Mouse (Mus musculus): ENCODE measurements around the gene Folr2. TPM values are rescaled to one million over a fixed set of nuclear protein-coding genes. Genes with fewer than 3 reads are reported as not detected.

Folr2 gene
- polyA plus RNA-seq, 1 experiment = 1.4 TPM

- no peak for DNase-seq (ENCODE audit: low read depth in 1 of 2, low spot score in 2 of 2)
- Histone ChIP-seq H3K27ac (ENCODE audit: insufficient read depth, low read length) (no peak overlapping the region), H3K36me3 (ENCODE audit: control insufficient read depth, insufficient read depth, low read length) (no peaks in the 10 kb centered on the region), H3K4me3 (ENCODE audit: extremely low read depth, insufficient read depth, insufficient read length) (no peak overlapping the region), H3K27me3 (ENCODE audit: control insufficient read depth, insufficient read depth, low read length) (no peaks in the 10 kb centered on the region), H3K4me1 (ENCODE audit: control insufficient read depth, insufficient read depth, insufficient read length) (no peaks in the 10 kb centered on the region)
- TF ChIP-seq CTCF (IDR thresholded peaks at IDR 0.05; ENCODE audit: extremely low read depth, insufficient read depth, insufficient read length, insufficient replicate concordance) (no peak), POLR2A (IDR thresholded peaks at IDR 0.05; ENCODE audit: low read depth, low read length) (no peak)
- WGBS = 85% methylated on average over 13 of the region's 13 CpGs
Measured at GRCm38 (mm10) chr7:101868241-101869162, 11.5 kb upstream of the Folr2 start.

DNA sequence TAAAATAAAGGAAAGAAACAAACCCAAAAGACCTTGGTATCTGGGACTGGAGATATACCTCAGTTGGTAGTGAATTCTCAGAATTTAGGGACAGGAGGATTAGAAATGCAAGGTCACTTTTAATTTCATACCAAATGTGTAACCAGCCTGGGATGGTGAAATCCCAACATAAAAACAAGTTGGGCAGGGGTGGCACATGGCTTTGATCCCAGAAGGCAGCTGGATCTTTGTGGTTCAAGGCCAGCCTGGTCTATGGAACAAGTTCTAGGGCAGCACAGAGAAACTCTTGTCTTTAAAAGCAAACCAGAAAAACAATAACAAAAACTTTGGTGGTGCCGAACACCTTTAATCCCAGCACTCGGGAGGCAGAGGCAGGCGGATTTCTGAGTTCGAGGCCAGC lies 10.5 kb upstream of the Folr2 start:
- H3K4me3 ChIP-seq (ENCODE audit: extremely low read depth, insufficient read depth, insufficient read length) = no peak overlapping the region
- no peaks in the 10 kb centered on the region for H3K4me1 ChIP-seq (ENCODE audit: control insufficient read depth, insufficient read depth, insufficient read length)
- no peaks in the 10 kb centered on the region for H3K36me3 ChIP-seq (ENCODE audit: control insufficient read depth, insufficient read depth, low read length)
- no peaks in the 10 kb centered on the region for H3K27me3 ChIP-seq (ENCODE audit: control insufficient read depth, insufficient read depth, low read length)
- TF ChIP-seq POLR2A (IDR thresholded peaks at IDR 0.05; ENCODE audit: low read depth, low read length) (no peak), CTCF (IDR thresholded peaks at IDR 0.05; ENCODE audit: extremely low read depth, insufficient read depth, insufficient read length, insufficient replicate concordance) (no peak)
- H3K27ac ChIP-seq (ENCODE audit: insufficient read depth, low read length) = no peak overlapping the region
- DNase-seq (ENCODE audit: low read depth in 1 of 2, low spot score in 2 of 2) = no peak
- 89% methylated on average over 4 of the region's 4 CpGs for WGBS

DNA sequence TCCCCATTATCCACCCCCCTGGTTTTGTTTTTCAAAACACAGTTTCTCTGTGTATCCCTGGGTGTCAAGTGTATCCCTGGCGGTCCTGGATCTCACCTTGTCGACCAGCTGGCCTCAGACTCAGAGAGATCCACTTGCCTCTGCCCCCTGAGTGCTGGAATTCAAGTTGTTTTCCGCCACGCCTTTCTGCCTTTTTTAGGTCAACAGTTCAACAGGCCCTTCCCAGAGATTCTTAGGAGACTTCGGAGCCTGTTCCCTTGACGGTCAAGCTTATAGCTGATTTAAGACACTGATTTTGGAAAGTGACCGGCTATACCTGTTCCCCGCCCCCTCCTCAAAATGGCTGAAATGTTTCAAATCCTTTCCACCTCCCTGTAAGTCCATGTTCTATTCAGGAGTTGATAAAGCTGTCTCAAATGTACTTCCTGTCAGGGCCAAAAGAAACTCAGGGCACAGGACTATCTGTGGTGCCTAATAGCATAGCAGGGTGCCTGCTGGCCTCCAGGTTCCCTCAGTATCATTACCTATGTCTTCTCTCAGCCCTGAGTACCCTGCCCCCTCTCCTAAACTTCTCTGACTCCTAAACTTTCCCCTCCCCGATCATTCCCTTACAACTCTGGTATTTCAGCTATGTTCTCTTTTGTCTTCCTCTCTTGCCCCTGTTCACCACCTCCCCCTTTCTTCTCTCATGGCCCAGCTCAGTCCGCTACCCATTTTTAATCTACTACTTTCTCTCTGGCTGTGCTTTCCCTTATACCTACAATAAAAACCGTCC lies 9.7 kb upstream of the Folr2 start:
- no peaks in the 10 kb centered on the region for H3K36me3 ChIP-seq (ENCODE audit: control insufficient read depth, insufficient read depth, low read length)
- 92% methylated on average over 11 of the region's 11 CpGs for WGBS
- no peaks in the 10 kb centered on the region for H3K27me3 ChIP-seq (ENCODE audit: control insufficient read depth, insufficient read depth, low read length)
- TF ChIP-seq CTCF (IDR thresholded peaks at IDR 0.05; ENCODE audit: extremely low read depth, insufficient read depth, insufficient read length, insufficient replicate concordance) = no peak
- no peak for TF ChIP-seq POLR2A (IDR thresholded peaks at IDR 0.05; ENCODE audit: low read depth, low read length)
- no peak overlapping the region for H3K4me3 ChIP-seq (ENCODE audit: extremely low read depth, insufficient read depth, insufficient read length)
- no peak for DNase-seq (ENCODE audit: low read depth in 1 of 2, low spot score in 2 of 2)
- H3K4me1 ChIP-seq (ENCODE audit: control insufficient read depth, insufficient read depth, insufficient read length) = no peaks in the 10 kb centered on the region
- H3K27ac ChIP-seq (ENCODE audit: insufficient read depth, low read length) = no peak overlapping the region

DNA sequence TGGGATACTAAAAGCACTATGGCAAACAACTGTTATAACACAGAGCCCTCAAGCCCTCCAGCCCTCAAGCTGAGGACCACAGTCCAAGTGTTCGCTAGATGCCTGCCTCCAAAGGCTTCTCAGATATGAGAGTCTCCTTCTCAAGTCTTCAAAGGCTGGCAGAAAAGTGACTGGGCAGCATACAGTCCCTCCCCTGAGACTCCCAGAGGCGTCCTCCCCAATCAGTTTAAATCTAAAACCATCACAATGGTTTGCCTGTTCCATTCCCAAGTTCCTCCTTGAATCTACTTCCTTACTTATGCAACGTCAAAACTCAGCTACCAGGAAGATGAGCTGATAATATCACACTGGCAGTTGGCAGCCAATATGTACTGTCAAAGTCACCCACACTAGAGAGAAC lies 6.4 kb upstream of the Folr2 start, which contains the start of gene Anapc15:
Gene Anapc15 (plus strand): TSS at position 301 of the 400 bp plus-strand sequence.
- WGBS = 62% methylated on average over 3 of the region's 3 CpGs
- Histone ChIP-seq H3K27ac (ENCODE audit: insufficient read depth, low read length) (no peak within 1 kb of the TSS), H3K4me3 (ENCODE audit: extremely low read depth, insufficient read depth, insufficient read length) (no peak within 1 kb of the TSS)

GRCm38 (mm10) chr7:101862291-101862690 lies 5.3 kb upstream of the Folr2 start:
- TF ChIP-seq POLR2A (IDR thresholded peaks at IDR 0.05; ENCODE audit: low read depth, low read length) = no peak
- no peak for TF ChIP-seq CTCF (IDR thresholded peaks at IDR 0.05; ENCODE audit: extremely low read depth, insufficient read depth, insufficient read length, insufficient replicate concordance)
- Histone ChIP-seq H3K27ac (ENCODE audit: insufficient read depth, low read length) (no peak overlapping the region), H3K36me3 (ENCODE audit: control insufficient read depth, insufficient read depth, low read length) (no peaks in the 10 kb centered on the region), H3K4me3 (ENCODE audit: extremely low read depth, insufficient read depth, insufficient read length) (no peak overlapping the region), H3K27me3 (ENCODE audit: control insufficient read depth, insufficient read depth, low read length) (no peaks in the 10 kb centered on the region), H3K4me1 (ENCODE audit: control insufficient read depth, insufficient read depth, insufficient read length) (no peaks in the 10 kb centered on the region)
- no peak for DNase-seq (ENCODE audit: low read depth in 1 of 2, low spot score in 2 of 2)
- WGBS = 74% methylated on average over 3 of the region's 3 CpGs

More for the DNA sequence above, 6.4 kb upstream of the Folr2 start, which contains the start of gene Anapc15:
- Histone ChIP-seq H3K36me3 (ENCODE audit: control insufficient read depth, insufficient read depth, low read length) (no peaks in the 10 kb centered on the region), H3K27me3 (ENCODE audit: control insufficient read depth, insufficient read depth, low read length) (no peaks in the 10 kb centered on the region), H3K4me1 (ENCODE audit: control insufficient read depth, insufficient read depth, insufficient read length) (no peaks in the 10 kb centered on the region)
- no peak for TF ChIP-seq POLR2A (IDR thresholded peaks at IDR 0.05; ENCODE audit: low read depth, low read length)
- no peak for TF ChIP-seq CTCF (IDR thresholded peaks at IDR 0.05; ENCODE audit: extremely low read depth, insufficient read depth, insufficient read length, insufficient replicate concordance)
- no peak for DNase-seq (ENCODE audit: low read depth in 1 of 2, low spot score in 2 of 2)

GRCm38 (mm10) chr7:101860978-101861377 lies 4.0 kb upstream of the Folr2 start:
- Histone ChIP-seq H3K4me3 (ENCODE audit: extremely low read depth, insufficient read depth, insufficient read length) (no peak overlapping the region), H3K4me1 (ENCODE audit: control insufficient read depth, insufficient read depth, insufficient read length) (no peaks in the 10 kb centered on the region), H3K27ac (ENCODE audit: insufficient read depth, low read length) (no peak overlapping the region), H3K36me3 (ENCODE audit: control insufficient read depth, insufficient read depth, low read length) (no peaks in the 10 kb centered on the region), H3K27me3 (ENCODE audit: control insufficient read depth, insufficient read depth, low read length) (no peaks in the 10 kb centered on the region)
- TF ChIP-seq CTCF (IDR thresholded peaks at IDR 0.05; ENCODE audit: extremely low read depth, insufficient read depth, insufficient read length, insufficient replicate concordance) (no peak), POLR2A (IDR thresholded peaks at IDR 0.05; ENCODE audit: low read depth, low read length) (no peak)
- no peak for DNase-seq (ENCODE audit: low read depth in 1 of 2, low spot score in 2 of 2)

Data from spleen, adult 2 months (tissue).